Mouse (Mus musculus) duodenum, adult 2 months (tissue): ENCODE measurements around the gene Mtx2. TPM values are rescaled to one million over a fixed set of nuclear protein-coding genes. Genes with fewer than 3 reads are reported as not detected.

Experiments
- polyA plus RNA-seq: library from polyadenylated mRNA; depleted of rRNA; stranded (reverse); fragments of >200 nt; gene quantifications from 2 replicates; pipeline ENCODE4 v1.2.3, GENCODE M21; 2012; ENCODE audit warnings: low replicate concordance; rRNA removed

Mtx2 gene
- 76.8 and 113 TPM in 2 replicates for polyA plus RNA-seq

DNA sequence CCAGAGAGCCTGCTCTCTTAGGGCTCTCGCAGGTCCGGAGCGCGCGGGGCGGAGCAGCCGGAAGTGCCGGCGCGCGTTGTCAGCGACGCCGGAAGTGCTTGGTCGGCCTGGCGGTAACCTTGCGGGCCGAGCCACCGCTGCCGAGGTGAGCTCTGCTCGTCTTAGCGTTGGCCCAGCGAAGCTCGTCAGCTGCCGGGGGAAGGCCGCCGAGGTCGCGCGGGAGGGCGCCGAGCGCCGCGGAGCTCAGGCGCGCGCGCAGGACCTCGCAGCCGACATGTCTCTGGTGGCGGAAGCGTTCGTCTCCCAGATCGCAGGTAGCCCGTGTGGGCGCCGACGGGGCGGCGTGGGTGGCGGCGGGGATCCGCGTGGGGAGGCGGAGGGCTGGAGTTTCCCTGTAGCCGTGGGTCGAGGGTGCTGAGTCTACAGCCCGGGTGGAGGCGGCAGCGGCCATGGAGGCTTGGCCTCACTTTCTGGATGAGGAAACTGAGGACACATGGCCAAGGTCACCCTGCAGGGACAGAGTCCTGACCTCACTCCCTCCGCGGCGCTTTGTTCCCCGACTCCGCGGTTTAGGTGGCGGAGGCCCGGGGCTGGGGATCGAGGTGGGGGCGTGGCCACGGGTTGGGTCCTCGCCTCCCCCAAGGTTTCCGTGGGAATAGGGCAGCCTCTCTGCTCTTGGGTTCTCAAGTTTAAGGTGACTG lies at the start of gene Mtx2:
Gene Mtx2, plus strand, starts transcription at position 74 of the 701 bp plus-strand sequence.

Other genes with a start within 250 kb of the Mtx2 start
- 2.2 and 3.4 TPM in 2 replicates for gene Lnpk, start 246.4 kb upstream of the Mtx2 start, polyA plus RNA-seq
- not detected in 2 replicates for gene Evx2, start 166.2 kb upstream of the Mtx2 start, polyA plus RNA-seq
- gene Hoxd13, start 157.5 kb upstream of the Mtx2 start, polyA plus RNA-seq, result not detected in 2 replicates
- gene Hoxd12, start 150.8 kb upstream of the Mtx2 start, polyA plus RNA-seq, result not detected in 2 replicates
- not detected in 2 replicates for gene Hoxd11, start 146.2 kb upstream of the Mtx2 start, polyA plus RNA-seq
- not detected in 2 replicates for gene Hoxd10, start 133.9 kb upstream of the Mtx2 start, polyA plus RNA-seq
- 0.11 and 0.49 TPM in 2 replicates for gene Hoxd9, start 128.1 kb upstream of the Mtx2 start, polyA plus RNA-seq
- gene Hoxd8, start 121.2 kb upstream of the Mtx2 start, polyA plus RNA-seq, result 0.49 and 3.7 TPM in 2 replicates
- 0.56 and 0.64 TPM in 2 replicates for gene Hoxd3, start 113.9 kb upstream of the Mtx2 start, polyA plus RNA-seq
- 2.0 and 4.0 TPM in 2 replicates for gene Hoxd4, start 113.9 kb upstream of the Mtx2 start, polyA plus RNA-seq
- 0.07 and 0.09 TPM in 2 replicates for gene Gm28230, start 99.1 kb upstream of the Mtx2 start, polyA plus RNA-seq
- gene Hoxd1, start 62.8 kb upstream of the Mtx2 start, polyA plus RNA-seq, result not detected in 2 replicates